15 mouse cellular contexts compared by ENCODE assay signal in genomic region chr8:31720021-31720420, GRCm38 (mm10).
DNase-seq lines count a peak whose midpoint lies in the region; ATAC-seq and TF ChIP-seq lines count a peak whose summit lies in the region.
"Had no signal": no experiment of that assay in that cellular context is flagged by ENCODE, and none has a peak within 500 bp of the region (broad histone marks: within the 10 kb centered on the region; RNA-seq: fewer than 3 reads in every experiment).

No protein-coding gene starts in this region.

- no peak for DNase-seq in heart, adult 8-10 months (ENCODE audit: low spot score)
- peak; percentile 8 for DNase-seq in c-Kit-positive CD71-negative TER-119-negative erythroid progenitor cells, embryonic 14.5 days (ENCODE audit: low read depth)
- DNase-seq in liver, result peak; percentile 89
- no peak for DNase-seq in lung, postnatal 0 days (ENCODE audit: low spot score)
- DNase-seq in layer of hippocampus, postnatal 14 days (ENCODE audit: low spot score in 2 of 2), result no peak
- DNase-seq: cerebellum, adult 11 months; heart, postnatal 10 days; layer of hippocampus, postnatal 36 days; retina, postnatal 1 day; right cerebral cortex, postnatal 4 days had no signal

- H3ac ChIP-seq in myocyte (ENCODE audit: control insufficient read depth, insufficient read length), result no peak overlapping the region

- 14% methylated on average over 3 of the region's 3 CpGs for WGBS in heart, embryonic 12.5 days
- 47% methylated on average over 3 of the region's 3 CpGs for WGBS in lung, postnatal 0 days

- peak; percentile 73; the same call in 1 of the 2 replicates for ATAC-seq in heart, embryonic 12.5 days (ENCODE audit: insufficient number of reproducible peaks, low FRiP score)
- ATAC-seq in lung, postnatal 0 days, result no peak
- ATAC-seq: forebrain, embryonic 16.5 days had no signal

- no peaks in the 10 kb centered on the region for H3K27me3 ChIP-seq in heart, embryonic 12.5 days (replicated peaks)
- no peaks in the 10 kb centered on the region for H3K27me3 ChIP-seq in myocyte (ENCODE audit: control insufficient read depth, insufficient read depth, insufficient read length)
- no peaks in the 10 kb centered on the region for H3K27me3 ChIP-seq in lung, postnatal 0 days (replicated peaks; ENCODE audit: insufficient read depth, low read length)
- H3K27me3 ChIP-seq: hindbrain, embryonic 13.5 days; neural tube, embryonic 12.5 days had no signal

- peaks cover 13% of the 10 kb centered on the region for H3K4me1 ChIP-seq in heart, embryonic 12.5 days (replicated peaks)
- no peaks in the 10 kb centered on the region for H3K4me1 ChIP-seq in lung, postnatal 0 days (ENCODE audit: insufficient read depth, low read depth, low read length)
- H3K4me1 ChIP-seq: neural tube, embryonic 12.5 days had no signal

- no peak overlapping the region for H3K27ac ChIP-seq in heart, embryonic 12.5 days (ENCODE audit: poor library complexity, severe bottlenecking)
- no peak overlapping the region for H3K27ac ChIP-seq in lung, postnatal 0 days (ENCODE audit: low read length)
- H3K27ac ChIP-seq: hindbrain, embryonic 13.5 days; neural tube, embryonic 12.5 days had no signal

- no peak overlapping the region for H3K4me2 ChIP-seq in heart, embryonic 12.5 days
- H3K4me2 ChIP-seq in myocyte (ENCODE audit: low read depth), result peak overlapping the region; percentile 28
- H3K4me2 ChIP-seq in lung, postnatal 0 days (replicated peaks; ENCODE audit: low read depth, low read length), result no peak overlapping the region
- H3K4me2 ChIP-seq: hindbrain, embryonic 13.5 days; neural tube, embryonic 12.5 days had no signal

- no peaks in the 10 kb centered on the region for H3K79me2 ChIP-seq in myocyte (ENCODE audit: control insufficient read depth, insufficient read depth)

- TF ChIP-seq POLR2A in myocyte (IDR thresholded peaks at IDR 0.05; ENCODE audit: insufficient read length, low read depth), result no peak

- H3K9ac ChIP-seq in heart, embryonic 12.5 days, result no peak overlapping the region
- H3K9ac ChIP-seq in lung, postnatal 0 days (replicated peaks; ENCODE audit: low read depth), result no peak overlapping the region
- H3K9ac ChIP-seq: hindbrain, embryonic 13.5 days; neural tube, embryonic 12.5 days had no signal

- no peak for TF ChIP-seq CTCF in lung, postnatal 0 days (IDR thresholded peaks at IDR 0.05)

- TF ChIP-seq EP300 in lung, postnatal 0 days (IDR thresholded peaks at IDR 0.05), result no peak

- no peaks in the 10 kb centered on the region for H3K9me3 ChIP-seq in heart, embryonic 12.5 days (replicated peaks)
- no peaks in the 10 kb centered on the region for H3K9me3 ChIP-seq in lung, postnatal 0 days (ENCODE audit: low read length)
- H3K9me3 ChIP-seq: hindbrain, embryonic 13.5 days; neural tube, embryonic 12.5 days had no signal

- no peak overlapping the region for H3K4me3 ChIP-seq in heart, embryonic 12.5 days
- no peak overlapping the region for H3K4me3 ChIP-seq in myocyte
- no peak overlapping the region for H3K4me3 ChIP-seq in lung, postnatal 0 days (ENCODE audit: low read depth, low read length)
- H3K4me3 ChIP-seq: hindbrain, embryonic 13.5 days; neural tube, embryonic 12.5 days had no signal

- H3K36me3 ChIP-seq in heart, embryonic 12.5 days, result no peaks in the 10 kb centered on the region
- H3K36me3 ChIP-seq in myocyte (ENCODE audit: control insufficient read depth, insufficient read depth), result no peaks in the 10 kb centered on the region
- no peaks in the 10 kb centered on the region for H3K36me3 ChIP-seq in lung, postnatal 0 days (ENCODE audit: insufficient read depth, low read length)
- H3K36me3 ChIP-seq: hindbrain, embryonic 13.5 days; neural tube, embryonic 12.5 days had no signal

TF ChIP-seq in myocyte, 11 proteins besides CTCF, POLR2A, EP300 and RAD21:
- TF ChIP-seq TCF12 (IDR thresholded peaks at IDR 0.05; ENCODE audit: insufficient read depth, poor library complexity, severe bottlenecking), result no peak
- TF ChIP-seq MYOG (IDR thresholded peaks at IDR 0.05; ENCODE audit: control insufficient read depth in 1 of 3, insufficient read depth in 1 of 3, insufficient read length in 2 of 3, low read depth in 2 of 3), result no peak
- TF ChIP-seq CEBPB (IDR thresholded peaks at IDR 0.05; ENCODE audit: insufficient read depth, poor library complexity, severe bottlenecking), result no peak
- no peak for TF ChIP-seq REST (IDR thresholded peaks at IDR 0.05; ENCODE audit: insufficient read depth, insufficient read length)
- TF ChIP-seq E2F4 (IDR thresholded peaks at IDR 0.05; ENCODE audit: insufficient read depth), result no peak
- no peak for TF ChIP-seq SRF (IDR thresholded peaks at IDR 0.05; ENCODE audit: control insufficient read depth, insufficient read length, low read depth)
- no peak for TF ChIP-seq MYOD1 (IDR thresholded peaks at IDR 0.05; ENCODE audit: control insufficient read depth in 1 of 3, insufficient read length in 2 of 3, low read depth in 2 of 3)
- TF ChIP-seq POLR2AphosphoS2 (IDR thresholded peaks at IDR 0.05; ENCODE audit: insufficient read length, low read depth), result no peak
- TF ChIP-seq MAX (IDR thresholded peaks at IDR 0.05; ENCODE audit: low read depth), result no peak
- TF ChIP-seq USF1 (IDR thresholded peaks at IDR 0.05; ENCODE audit: low read depth), result no peak
- no peak for TF ChIP-seq TCF3 (IDR thresholded peaks at IDR 0.05; ENCODE audit: insufficient read length, low read depth)

Comparison
In these comparisons a context has a peak if more than half of its experiments do, and no peak if none do; other contexts are left out.
1. DNase-seq: peak in c-Kit-positive CD71-negative TER-119-negative erythroid progenitor cells, embryonic 14.5 days (single experiment) and liver (single experiment); none in heart, adult 8-10 months (single experiment), lung, postnatal 0 days (single experiment) and layer of hippocampus, postnatal 14 days (0 of 2).